Mouse (Mus musculus): Measurements from ENCODE around the gene Tgm1.

Tgm1 gene

DNA sequence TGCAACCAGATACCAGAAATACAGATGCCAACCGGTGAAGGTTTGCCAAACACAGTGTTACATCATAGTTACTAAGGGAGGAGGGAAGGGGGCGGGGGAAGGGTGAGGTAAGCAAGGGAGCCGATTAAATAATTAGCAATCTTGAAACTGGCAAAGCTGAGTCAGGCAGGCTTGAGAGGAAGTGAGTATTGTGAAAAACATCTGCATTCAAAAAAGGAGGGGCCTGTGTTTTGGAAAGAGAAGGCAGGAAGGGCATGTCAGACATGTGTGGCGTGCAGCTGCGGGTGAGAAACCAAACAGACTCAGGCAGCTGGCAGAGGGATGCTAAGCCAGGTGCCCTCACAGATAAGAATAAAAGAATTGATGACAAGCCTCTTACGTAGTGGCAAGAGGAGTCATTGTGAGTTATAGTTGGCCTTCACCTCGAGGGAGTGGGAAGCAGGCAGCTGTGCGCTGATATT is 10.7 kb upstream of the Tgm1 start:
- no peak for DNase-seq (ENCODE audit: low read depth, low spot score)

DNA sequence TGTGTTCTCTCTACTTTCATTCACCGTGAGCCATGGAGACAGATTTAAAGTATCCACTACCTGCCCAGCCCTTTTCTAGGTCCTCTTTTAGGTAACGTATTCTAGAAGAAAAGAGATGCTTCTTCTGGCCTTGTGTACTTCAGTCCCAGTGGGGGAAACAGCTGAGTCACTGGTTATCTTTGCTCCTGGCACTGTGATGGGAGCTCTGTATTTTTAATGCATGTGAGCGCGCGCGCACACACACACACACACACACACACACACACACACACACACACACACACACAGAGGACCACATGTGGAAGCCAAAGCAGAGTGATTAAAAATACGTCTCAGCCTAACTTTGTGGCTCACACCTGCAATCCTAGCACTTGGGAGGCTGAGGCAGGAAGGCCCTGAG is 9.7 kb upstream of the Tgm1 start:
- DNase-seq (ENCODE audit: low read depth, low spot score), result no peak

DNA sequence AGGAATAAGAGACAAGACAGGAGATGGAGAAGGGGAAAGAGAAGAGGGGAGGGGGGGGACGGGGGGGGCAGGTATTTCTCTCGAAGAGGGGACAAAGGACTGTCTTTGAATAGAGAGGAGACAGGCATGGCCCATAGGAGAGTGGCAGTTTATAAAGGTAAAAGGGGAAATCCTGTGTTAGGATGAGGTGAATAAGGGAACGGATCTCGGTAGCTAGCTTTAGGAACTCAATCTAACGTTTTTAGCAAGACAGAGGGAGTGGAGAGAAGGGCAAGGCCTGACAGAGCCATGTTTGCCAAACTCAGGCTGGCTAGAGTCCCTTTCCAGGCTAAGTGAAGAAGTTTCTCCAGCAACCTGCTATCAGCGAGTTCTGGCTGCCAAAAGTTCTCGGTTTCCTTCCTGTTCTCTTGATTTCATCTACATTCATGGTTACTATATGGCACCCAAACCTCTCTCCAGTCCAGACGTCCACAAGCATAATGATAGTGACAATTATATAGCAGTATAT is 8.8 kb upstream of the Tgm1 start:
- DNase-seq (ENCODE audit: low read depth, low spot score), result no peak

DNA sequence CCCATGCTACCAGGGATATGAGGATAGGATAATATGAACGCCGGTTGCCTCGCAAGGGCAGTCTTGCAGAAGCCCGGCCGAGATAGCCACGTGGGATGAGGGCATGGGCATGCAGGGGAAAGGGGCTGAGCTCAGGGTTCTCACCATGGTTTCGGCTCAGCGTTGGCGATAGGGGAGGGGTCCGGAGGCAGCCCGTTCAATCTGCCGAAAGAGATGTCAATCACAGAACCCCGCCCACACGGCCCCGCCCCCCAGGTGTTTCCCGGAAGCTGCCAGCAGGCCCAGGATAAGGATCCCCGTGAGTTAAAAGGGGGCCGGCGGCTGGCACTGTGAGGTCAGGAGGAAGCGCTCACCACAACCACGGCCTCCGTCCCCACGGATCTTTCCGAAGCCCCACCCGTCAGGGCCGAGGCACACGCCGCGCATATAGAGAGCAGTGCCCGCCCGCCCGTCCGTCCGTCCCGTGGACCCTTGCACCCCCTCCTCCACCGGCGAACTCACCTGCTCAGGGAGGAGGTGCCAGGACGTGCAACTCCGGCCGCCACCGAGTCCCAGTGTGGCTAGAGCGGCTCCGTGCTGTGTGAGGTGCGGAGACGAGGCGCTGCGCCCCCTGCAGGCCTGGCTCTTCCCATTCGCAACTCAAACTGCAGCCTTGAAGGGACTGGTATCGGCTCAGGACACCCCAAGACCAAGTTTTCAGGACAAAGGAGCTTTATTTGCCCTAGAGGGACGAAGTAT is 8.1 kb upstream of the Tgm1 start, which contains the start of gene Rabggta:
TSS of gene Rabggta (minus strand) at position 564 of the 738 bp plus-strand sequence.
- peak; percentile 97 for DNase-seq (ENCODE audit: low read depth, low spot score)

DNA sequence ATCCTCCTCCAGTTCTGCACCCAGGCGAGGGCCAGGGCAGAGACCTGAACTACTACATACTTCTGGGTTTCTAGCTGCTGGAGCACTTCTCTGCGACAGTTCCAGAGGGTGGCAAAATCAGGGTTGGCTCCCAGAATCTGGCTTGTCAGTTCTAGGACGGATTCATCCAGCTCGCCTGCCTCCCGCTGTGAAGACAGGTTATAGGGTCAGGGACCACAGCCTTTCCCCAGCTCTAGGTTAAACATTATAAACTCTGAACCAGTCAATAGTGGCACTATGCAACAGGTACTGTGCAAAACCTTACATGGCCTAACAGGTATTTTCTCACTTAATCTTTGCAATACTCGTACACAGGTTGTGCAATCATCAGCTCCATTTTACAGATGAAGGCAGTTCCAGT is 7.3 kb upstream of the Tgm1 start:
- DNase-seq (ENCODE audit: low read depth, low spot score), result no peak

DNA sequence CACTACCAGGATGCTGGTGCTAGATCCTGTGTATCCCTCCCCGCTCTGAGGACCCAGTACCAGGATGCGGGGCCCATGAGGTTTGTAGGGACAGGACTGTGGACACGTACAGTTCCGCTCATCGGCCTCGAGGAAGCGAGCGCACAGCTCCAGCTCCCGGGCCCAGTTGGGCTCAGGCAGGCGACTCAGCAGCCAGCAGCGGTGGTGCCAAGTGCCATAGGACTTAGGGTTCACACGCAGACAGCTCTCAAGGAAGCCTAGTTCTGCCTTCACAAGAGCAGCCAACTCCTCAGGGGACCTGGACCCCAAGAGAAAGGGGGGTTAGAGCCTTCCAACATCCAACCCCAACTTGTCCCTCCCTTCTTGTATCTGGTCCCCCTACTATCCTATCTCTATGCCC is 6.9 kb upstream of the Tgm1 start:
- DNase-seq (ENCODE audit: low read depth, low spot score), result no peak

DNA sequence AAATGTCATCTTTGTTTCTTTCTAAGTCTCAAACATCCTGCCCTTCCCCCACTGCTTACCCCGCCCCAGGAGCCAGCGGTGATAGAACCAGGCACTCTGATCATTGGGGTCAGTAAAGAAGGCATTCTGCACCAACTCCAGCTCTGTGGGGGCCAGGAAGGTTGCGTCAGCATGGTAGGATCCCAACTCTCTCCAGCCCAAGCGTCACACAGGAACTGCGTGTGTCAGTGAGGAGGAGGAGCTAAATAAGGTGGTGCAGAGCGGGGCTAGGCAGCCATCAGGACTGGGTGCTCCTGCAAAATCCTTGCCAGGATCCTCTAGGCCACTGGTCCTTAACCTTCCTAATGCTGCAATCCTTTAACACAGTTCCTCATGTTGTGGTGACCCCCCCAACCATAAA is 6.0 kb upstream of the Tgm1 start:
- peak; percentile 66 for DNase-seq (ENCODE audit: low read depth, low spot score)

DNA sequence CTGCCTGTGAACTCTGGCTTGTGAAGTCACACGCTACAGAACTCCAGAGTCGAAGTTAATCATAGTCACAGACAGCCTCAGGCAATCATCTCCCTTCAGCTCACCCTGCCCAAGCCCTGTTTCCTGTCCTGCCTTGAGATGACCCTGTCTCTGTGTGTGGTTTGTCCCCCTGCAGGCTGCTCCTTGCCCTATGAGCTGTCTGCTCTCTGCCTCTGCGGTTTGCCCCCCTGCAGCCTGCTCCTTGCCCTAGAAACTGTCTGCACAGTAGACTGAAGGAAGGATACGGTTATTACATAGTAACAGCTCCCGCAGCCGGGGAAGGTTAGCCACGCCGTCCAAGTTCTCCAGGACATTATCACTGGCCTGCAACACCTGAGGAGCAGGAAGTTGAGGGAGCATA is 3.2 kb upstream of the Tgm1 start:
- DNase-seq (ENCODE audit: low read depth, low spot score), result no peak

DNA sequence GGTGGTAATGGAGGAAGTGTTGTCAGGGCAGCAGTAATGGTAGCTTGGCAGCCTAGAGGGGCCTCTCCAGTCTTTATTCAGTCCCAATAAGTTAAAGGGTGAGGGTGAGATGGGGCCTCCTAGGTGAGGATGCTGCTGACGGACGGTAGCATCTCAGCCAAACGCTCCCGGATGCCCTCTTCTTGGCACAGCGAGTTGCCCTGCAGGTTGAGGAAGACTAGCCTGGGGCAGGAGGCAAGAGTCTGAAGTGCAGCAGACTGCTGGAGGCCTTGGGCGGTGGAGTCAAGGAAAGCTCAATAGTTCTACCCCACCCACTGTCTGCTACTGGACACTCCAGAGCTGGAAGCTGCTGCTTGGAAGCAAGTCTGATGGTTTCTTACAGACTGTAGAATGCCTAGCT is 2.5 kb upstream of the Tgm1 start:
- DNase-seq (ENCODE audit: low read depth, low spot score), result no peak

DNA sequence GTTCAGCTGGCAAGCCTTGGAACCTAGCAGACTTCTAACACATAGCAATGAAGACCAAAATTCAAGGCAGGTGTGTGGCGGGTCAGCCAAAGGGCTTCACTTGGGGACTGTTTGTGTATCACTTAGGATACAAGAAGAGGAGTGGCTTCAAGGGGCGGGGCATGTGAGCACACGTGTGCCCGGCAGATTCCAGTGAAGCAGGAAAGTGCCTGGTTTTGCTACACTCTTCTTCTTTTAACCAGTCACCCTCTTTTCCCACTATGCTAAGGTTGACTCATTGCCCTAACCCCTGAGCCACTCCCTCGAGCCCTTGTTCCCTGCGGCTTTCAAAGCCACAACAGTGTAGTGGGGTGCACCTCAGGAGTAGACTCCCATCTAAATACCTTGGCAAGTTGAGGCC is 1.2 kb upstream of the Tgm1 start:
- DNase-seq (ENCODE audit: low read depth, low spot score), result peak; percentile 70

DNA sequence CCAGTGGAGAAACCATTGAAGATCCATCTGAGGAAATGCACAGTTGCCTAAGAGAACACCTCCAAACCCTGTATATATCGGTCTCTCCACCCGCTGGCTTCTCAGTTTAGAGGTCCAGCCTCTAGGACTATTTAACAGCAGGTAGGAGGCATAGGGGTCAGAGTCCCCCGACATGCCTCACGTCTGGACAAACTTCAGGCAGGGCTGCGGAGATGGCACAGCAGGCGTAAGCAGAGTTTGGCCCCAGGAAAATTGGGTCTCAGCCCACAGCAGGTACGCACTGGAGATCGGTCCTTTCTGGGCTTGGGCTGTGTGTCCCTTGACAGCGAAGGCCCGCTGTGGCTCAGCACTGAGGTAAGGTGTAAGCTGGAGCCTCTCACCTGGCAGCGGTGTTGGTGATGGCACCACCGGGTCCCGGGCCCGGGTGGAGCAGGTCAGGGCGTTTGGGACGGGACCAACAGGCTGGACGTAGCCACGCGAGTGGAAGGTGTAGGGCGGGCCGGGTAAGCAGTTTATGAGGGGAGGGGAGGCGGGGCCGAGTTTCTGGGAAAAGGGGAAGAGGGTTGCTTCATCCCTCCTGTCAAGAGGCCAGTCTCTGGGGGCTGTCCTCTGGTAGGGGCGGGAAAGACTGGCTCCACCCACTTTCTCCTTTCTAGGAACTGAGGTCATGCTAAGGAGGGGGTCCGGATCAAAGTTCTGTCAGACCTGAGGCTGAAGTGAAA is 558 bp downstream of the Tgm1 start:
- peak; percentile 90 for DNase-seq (ENCODE audit: low read depth, low spot score)

DNA sequence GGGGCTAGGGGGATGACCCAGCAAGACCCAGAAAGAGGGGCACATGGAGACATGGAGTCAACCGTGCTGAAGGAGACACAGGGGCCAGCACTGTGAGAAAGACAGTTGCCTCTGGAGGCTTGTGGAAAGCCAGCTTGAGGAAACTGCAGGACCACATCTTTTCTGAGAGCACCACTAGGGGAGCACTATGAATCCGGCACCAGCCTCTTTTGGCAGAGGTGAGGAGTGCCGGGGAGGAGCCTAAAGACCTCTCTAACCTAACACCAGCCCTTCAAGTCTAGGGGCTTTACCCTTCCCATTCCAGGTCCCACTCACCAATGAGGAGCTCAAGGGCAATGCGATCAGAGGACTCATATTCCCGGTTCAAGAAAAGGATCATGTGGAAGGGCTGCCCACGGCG is 1.9 kb downstream of the Tgm1 start:
- DNase-seq (ENCODE audit: low read depth, low spot score), result peak; percentile 84

DNA sequence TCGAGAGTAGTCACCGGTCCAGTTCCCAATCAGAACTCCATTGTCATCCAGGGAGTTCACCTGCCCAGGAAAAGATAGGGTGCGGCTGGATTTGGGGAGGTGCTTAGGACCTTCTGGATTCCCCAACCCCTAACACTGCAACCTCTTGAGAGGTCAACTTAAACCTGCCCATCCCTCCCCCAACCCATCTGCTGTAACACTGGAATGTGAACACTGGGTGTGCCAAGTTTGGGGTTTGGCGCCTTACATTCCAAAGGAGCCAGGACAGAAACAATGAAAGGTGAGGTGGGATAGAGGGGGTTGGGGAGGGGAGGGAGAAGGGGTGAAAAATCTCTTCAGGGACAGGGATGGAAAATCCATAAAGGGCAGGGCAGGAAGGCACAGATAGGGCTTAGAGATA is 4.2 kb downstream of the Tgm1 start:
- peak; percentile 99 for DNase-seq (ENCODE audit: low read depth, low spot score)

DNA sequence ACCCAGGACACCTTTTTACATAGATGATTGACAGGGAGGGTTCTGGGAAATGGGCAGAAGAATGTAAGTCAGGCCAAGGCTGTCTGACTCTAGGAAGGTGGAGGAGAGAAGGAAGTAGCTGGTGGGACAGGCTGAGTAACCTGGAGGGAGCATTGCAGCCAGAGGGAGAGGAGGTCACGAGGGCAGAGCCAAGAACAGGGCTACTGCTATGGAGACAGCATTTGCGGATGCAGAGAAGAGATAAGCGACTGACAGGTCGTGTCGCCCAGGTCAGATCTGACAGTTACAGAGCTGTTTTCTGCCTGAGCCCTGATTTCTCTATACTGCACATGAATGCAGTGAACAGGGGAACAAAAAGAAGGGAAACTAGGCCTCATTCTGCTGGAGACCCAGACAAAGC is 6.3 kb downstream of the Tgm1 start:
- no peak for DNase-seq (ENCODE audit: low read depth, low spot score)

DNA sequence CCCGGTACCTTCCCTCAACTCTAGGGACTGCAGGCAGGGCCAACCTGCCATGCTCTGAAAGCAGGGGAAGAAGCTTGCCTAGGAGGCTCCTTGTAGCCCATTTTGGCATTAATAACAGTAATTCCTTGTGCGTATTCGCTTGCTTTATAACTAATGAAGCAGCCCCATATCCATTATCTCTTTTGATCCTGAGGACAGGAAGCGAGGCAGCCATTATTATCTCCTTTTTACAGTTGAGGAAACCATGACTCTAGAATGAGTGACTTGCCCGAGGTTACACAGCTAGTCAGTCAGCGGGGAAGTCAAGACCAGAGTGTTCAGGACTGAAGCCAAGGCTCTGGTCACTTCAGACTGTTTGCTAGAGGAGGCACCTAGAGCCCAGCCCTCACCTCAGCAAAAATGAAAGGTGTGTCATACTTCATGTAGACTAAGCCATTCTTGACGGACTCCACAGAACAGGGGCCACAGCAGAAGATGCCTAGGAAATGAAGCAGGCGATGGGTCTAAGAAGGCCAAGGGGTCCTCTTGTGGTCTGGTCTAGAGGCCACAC is 7.6 kb downstream of the Tgm1 start:
- DNase-seq (ENCODE audit: low read depth, low spot score), result no peak

DNA sequence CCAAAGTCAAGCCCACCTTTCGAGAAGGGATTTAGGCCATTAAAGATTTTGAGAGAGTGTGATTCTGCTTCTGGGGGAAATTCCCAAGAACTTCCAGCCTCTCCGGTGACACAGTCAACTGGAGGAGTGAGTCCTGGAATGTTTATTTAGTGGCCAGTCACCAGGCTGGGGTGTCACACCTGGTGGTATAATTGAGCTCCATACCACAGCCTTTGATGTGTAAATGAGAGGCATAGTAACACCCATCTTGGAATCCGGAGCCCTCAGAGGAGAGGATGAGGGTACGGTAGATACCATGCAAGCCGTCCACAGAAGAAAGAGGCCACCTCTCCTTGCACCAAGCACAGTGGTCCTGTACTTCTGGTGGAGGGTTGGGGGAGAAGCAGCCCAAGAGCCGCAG is 11.0 kb downstream of the Tgm1 start:
- DNase-seq (ENCODE audit: low read depth, low spot score), result peak; percentile 50

DNA sequence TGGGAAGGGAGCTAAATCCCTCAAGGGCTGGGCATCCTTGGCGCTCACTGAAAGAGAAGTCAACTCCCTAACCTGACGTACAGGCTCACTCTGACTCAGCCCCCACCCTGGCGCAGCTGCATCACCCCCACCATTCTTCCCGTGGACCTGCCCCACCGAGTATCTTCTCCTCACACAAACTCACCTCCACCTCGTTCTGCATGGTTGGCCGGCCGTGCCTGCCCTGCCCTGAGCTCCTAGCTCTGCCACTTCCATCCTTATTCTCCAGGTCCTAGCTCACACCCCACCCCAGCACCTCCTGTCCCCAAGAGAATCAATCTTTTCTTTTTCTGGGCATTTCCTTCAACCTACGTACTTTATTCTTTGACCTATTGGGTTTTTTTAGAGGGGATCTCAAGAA is 12.6 kb downstream of the Tgm1 start:
- DNase-seq (ENCODE audit: low read depth, low spot score), result no peak

DNA sequence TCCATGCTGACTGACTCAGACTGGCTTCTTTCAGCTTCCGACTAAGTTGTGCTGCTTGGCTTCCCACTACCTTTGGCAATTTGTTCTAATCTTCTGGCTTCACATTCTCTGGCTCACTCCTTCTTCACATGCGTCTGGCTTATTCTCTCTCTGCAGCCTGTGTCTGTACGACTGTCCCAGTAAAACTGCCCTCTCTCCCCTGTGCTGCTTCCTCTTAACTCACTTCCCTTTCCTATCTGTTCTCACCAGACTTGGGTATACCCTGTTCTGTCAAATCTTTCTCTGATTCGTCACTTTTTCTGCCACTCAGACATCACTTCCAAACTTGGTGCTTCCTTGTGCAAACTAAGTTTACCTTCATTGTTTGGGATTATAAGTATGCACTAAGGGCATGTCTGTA is 16.5 kb downstream of the Tgm1 start:
- DNase-seq (ENCODE audit: low read depth, low spot score), result no peak

DNA sequence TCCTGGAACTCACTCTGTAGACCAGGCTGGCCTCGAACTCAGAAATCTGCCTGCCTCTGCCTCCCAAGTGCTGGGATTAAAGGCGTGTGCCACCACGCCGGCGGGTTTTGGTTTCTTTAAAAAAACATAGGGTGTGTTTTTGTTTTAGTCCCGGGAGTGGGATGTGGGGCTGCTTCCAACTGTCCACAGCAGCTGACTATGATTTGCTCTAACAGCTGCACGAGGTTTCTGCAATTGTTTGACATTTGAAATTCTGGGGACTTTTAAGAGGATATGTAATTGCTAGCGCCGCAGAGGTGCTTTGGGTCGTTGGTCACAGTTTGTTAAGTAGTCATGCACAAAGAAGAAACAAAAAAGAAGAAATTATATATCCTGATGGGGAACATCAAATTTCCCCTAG is 24.3 kb downstream of the Tgm1 start:
- DNase-seq (ENCODE audit: low read depth, low spot score), result no peak

DNA sequence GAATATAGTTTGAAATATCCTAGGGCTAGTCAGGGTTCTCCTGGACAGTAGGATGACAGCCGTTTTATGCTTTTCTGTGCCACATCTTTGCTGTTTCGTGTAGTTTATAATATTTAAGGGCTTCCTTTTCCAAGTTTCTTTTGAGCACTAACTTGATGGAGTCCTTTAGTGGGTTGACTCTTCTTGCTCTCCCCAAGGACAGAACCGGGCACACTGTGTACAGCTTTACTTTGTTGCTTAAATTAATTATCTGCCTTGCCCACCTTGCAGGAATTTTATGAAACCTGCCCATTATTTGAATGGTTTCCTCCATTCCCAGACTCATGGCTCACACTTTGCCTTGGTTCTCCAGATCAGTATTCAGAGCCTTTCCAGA is 31.6 kb downstream of the Tgm1 start:
- DNase-seq (ENCODE audit: low read depth, low spot score), result no peak

DNA sequence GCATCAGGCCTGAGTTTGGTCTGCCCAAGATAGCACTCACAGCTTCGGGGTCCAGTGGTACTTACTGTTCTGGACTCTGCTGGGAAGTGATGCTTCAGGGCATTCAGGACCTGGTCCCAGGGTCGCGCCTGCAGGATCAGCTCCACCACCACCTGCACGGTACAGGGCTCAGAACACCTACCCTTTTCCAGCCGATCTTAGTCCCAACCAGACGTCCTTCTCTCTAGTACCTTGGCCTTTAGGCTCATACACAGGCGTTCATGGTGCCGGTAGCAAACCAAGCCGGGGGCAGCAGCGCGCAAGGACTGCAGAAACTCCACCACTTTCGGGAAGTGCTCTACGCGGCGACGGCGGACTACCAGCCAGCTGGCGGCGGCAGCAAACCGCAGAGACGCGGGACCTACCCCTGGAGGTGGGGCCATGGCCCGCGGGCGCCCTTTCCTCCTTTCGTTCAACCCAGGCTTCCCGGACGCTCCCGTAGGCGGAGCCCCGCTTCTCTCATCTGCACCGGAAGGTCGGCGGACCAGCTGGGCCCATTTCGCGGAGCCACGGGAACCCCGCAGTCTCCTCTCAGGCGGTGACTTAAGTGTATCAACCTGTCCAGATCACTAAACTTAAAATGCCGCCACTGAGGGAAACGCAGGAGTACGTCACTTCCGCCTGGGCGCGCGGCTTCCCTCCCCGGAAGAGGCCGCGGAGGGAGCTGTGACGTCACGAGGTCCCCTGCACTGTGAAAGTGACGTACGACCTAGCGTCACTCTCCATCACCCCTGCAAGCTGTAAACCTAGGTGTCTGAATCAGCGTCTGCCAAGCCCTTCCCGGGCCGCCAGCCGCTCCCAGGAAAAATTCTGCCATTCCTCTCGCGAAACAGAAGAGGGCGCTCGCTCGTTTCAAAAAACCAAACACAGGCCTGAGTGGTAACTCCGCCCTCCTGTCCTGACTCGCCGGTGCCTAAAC is 32.3 kb downstream of the Tgm1 start, which contains the start of gene Tinf2:
TSS of gene Tinf2 (minus strand) at position 661 of the 958 bp plus-strand sequence.
- peak; percentile 98 for DNase-seq (ENCODE audit: low read depth, low spot score)

DNA sequence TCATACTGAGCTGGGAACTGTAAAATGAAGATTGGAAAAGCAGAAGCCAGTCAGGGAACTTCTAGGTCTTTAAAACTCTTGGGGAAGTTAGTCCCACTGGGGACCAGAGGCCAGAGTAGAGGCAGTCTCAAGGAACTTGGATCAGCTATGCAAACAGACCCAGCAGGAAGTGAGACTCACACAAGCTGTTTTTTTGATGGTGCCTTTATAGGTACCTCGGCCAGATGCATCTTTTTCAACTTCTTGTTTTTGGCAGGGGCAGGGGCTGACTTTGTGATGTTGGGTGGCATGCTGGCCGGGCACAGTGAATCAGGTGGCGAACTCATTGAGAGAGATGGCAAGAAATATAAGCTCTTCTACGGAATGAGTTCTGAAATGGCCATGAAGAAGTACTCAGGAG is 36.1 kb downstream of the Tgm1 start:
- no peak for DNase-seq (ENCODE audit: low read depth, low spot score)

All from R1 (cell line).